Mouse (Mus musculus): ENCODE measurements around the gene Fbxo41.

DNA sequence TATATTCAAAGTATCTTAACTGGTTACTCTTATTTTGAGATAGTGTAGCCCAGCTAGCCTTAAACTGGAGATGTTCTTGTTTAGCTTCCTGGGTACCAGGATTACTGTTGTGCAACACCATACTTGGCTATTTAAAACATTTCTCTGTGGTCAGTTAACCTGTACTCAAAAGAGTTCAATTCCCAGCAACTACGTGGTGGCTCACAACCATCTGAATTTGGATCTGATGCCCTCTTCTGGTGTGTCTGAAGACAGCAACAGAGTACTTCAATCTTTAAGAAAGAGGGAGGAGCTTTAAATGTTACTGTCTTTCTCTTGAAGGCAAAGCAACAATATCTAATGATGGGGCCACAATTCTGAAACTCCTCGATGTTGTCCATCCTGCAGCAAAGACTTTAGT is 43.2 kb downstream of the Fbxo41 start:
- no peak for TF ChIP-seq CTCF (IDR thresholded peaks at IDR 0.05; ENCODE audit: borderline replicate concordance, control insufficient read depth, extremely low read depth, insufficient read depth, low read length, poor library complexity)
- no peak for TF ChIP-seq POLR2A (IDR thresholded peaks at IDR 0.05; ENCODE audit: control insufficient read depth, extremely low read depth, insufficient read depth, low read length, poor library complexity)

Data from thymus, adult 2 months (tissue).